Mouse (Mus musculus) megakaryocyte progenitor cell, adult 5-6 weeks (primary cell): ENCODE data around the gene Ctss. TPM values are rescaled to one million over a fixed set of nuclear protein-coding genes. Genes with fewer than 3 reads are reported as not detected.

Experiments used
- ATAC-seq: replicated peaks from 2 replicates; pipeline ENCODE4 v1.8.0; 2016; ENCODE audit warnings: mild to moderate bottlenecking, moderate TSS enrichment, inconsistent platforms; ENCODE audit not compliant: poor library complexity
- total RNA-seq, 2 experiments: library from RNA; stranded (forward) in 1 of 2; stranded (reverse) in 1 of 2; fragments of 157-497, 149-512 nt in 1 of 2; fragments of 200-1000 nt in 1 of 2; gene quantifications; 2 replicates each; pipeline versions ENCODE4 v1.2.3 to v1.2.4; 2015 to 2017

Gene Ctss
- total RNA-seq (2015) (43.7 and 64.7 TPM in 2 replicates), total RNA-seq (2017) (73.6 and 105 TPM in 2 replicates)

- no peak for ATAC-seq
These were observed at the start of gene Ctss for GRCm38 (mm10) chr3:95526622-95527211. TSS of gene Ctss (plus strand) at chr3:95526786.

- no peak for ATAC-seq
These were observed 47.6 kb upstream of the Ctss start for GRCm38 (mm10) chr3:95478966-95479365.

GRCm38 (mm10) chr3:95486421-95486820, 40.2 kb upstream of the Ctss start:
- ATAC-seq = no peak

GRCm38 (mm10) chr3:95488679-95489078, 37.9 kb upstream of the Ctss start:
- no peak for ATAC-seq

- no peak for ATAC-seq
These were observed 36.3 kb upstream of the Ctss start for GRCm38 (mm10) chr3:95490238-95490637.

- ATAC-seq = peak; percentile 96
These were observed 32.2 kb upstream of the Ctss start for GRCm38 (mm10) chr3:95494342-95494741.

GRCm38 (mm10) chr3:95498229-95498628, 28.4 kb upstream of the Ctss start:
- ATAC-seq = no peak

GRCm38 (mm10) chr3:95499024-95499423, 27.6 kb upstream of the Ctss start, which contains the start of gene Ctsk:
TSS of gene Ctsk (plus strand) at chr3:95499256.
- no peak for ATAC-seq

GRCm38 (mm10) chr3:95499496-95500140, 27.0 kb upstream of the Ctss start:
- ATAC-seq = 0 out of 2 replicates have a peak, but pooled peaks have one; percentile 20

- no peak for ATAC-seq
These were observed 24.3 kb upstream of the Ctss start for GRCm38 (mm10) chr3:95502312-95502711.

- ATAC-seq = no peak
These were observed 17.2 kb upstream of the Ctss start for GRCm38 (mm10) chr3:95509348-95509747.

GRCm38 (mm10) chr3:95511611-95512180, 14.9 kb upstream of the Ctss start:
- ATAC-seq = peak; percentile 92

GRCm38 (mm10) chr3:95516614-95517041, 10.0 kb upstream of the Ctss start:
- ATAC-seq = peak; percentile 29

- peak; percentile 74 for ATAC-seq
These were observed 9.1 kb upstream of the Ctss start for GRCm38 (mm10) chr3:95517493-95517898.

- peak; percentile 45 for ATAC-seq
These were observed 7.7 kb upstream of the Ctss start for GRCm38 (mm10) chr3:95518891-95519290.

GRCm38 (mm10) chr3:95519315-95519714, 7.3 kb upstream of the Ctss start:
- ATAC-seq = peak; percentile 37

GRCm38 (mm10) chr3:95520100-95520499, 6.5 kb upstream of the Ctss start:
- ATAC-seq = no peak

- peak; percentile 33 for ATAC-seq
These were observed 5.4 kb upstream of the Ctss start for GRCm38 (mm10) chr3:95521168-95521567.

- peak; percentile 64 for ATAC-seq
These were observed 2.9 kb upstream of the Ctss start for GRCm38 (mm10) chr3:95523662-95524061.

- no peak for ATAC-seq
These were observed 1.9 kb upstream of the Ctss start for GRCm38 (mm10) chr3:95524673-95525072.

- ATAC-seq = no peak
These were observed 475 bp upstream of the Ctss start for GRCm38 (mm10) chr3:95526111-95526510.

GRCm38 (mm10) chr3:95529814-95530213, 3.2 kb downstream of the Ctss start:
- peak; percentile 87 for ATAC-seq
